Mouse (Mus musculus) R1 (cell line): ENCODE data around the gene Tmed8.
"Not testable (repeated sequence)": the region's sequence is repeated elsewhere in the genome, so short reads cannot be mapped to it uniquely, and the experiment has no call there.

Experiments used
- DNase-seq: peaks from one replicate; pipeline ENCODE4 v3.0.0-alpha.2; 2018; ENCODE audit warnings: low read depth, low spot score

Gene Tmed8

DNA sequence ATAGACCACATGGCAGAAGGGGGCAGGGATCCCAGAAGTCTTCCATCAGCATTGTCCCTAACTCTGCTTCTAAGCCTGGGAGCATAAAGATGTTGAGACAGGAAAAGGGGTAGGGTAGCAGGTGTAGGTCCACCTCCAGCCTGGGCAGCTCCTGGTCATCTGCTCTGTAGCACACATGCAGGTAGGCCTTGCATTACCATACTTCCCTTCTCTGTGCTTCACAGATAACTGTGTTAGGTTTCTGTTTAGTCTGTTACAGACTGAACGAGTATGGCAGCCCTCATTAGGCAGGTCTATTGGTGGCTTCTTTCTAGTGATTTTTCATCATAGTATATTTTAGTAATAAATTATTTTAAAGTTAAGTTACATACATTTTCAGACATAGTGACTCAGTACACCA lies 39.9 kb downstream of the Tmed8 start:
- no peak for DNase-seq

DNA sequence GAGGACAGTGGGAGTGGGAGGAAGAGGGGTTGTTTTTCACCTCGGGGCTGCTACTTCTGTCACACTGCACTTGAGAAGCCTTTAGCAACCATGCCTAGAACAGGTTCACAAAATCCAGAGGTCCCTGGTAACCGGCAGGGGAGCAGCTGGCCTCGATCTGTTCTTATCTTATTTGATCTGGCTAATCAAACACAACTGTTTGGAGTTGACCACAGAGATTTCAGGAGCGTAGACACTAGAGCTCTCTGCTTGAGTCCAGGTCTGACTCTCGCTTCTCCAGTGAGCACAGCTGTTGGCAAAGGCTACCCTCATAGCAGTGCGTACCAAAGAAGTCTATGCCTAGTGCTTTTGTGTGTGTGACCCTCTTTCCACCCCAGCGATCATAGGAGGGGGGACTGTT lies 42.2 kb downstream of the Tmed8 start:
- DNase-seq: no peak

- DNase-seq: peak; percentile 43
Observed at GRCm38 (mm10) chr12:87157361-87157760, 42.9 kb downstream of the Tmed8 start.

DNA sequence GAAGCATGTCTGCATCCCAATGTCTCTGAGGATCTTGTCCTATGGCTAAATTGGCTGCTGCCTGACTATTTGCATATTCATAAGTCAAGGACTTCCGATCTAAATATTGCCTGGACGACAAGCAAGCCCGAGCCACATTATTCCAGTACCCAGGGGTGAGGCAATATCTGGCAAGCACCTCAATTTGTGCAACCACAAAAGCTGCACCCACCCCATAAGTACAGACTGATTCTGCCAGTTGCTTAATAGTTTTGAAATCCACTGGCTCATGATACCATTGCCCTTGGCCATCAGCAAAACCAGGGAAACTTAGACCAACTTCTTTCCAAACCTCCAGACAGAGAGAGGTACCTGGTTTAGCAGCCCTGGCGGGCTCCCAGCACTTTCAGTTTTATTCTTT lies 45.8 kb downstream of the Tmed8 start:
- DNase-seq: not testable (repeated sequence)

DNA sequence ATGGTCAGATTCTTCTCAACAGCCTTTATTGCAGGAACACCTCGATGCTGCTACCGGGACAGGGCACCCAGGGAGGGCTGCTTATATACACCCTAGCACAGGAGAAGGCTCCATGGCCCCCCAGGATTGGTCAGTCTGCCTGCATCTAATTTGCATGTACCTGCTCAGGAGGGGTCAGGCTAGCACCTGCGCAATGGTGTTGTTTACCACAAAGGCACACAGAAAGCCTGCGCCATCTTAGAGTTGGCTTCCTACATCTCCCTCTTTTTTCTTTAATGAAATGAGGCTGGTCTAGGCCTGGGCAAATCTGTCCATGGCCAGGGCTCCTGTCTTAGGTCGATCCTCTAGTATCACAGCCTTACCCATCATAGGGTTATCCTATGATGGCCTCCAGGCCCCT lies 50.8 kb downstream of the Tmed8 start:
- DNase-seq: no peak

GRCm38 (mm10) chr12:87148136-87148535 lies 52.1 kb downstream of the Tmed8 start:
- no peak for DNase-seq

DNA sequence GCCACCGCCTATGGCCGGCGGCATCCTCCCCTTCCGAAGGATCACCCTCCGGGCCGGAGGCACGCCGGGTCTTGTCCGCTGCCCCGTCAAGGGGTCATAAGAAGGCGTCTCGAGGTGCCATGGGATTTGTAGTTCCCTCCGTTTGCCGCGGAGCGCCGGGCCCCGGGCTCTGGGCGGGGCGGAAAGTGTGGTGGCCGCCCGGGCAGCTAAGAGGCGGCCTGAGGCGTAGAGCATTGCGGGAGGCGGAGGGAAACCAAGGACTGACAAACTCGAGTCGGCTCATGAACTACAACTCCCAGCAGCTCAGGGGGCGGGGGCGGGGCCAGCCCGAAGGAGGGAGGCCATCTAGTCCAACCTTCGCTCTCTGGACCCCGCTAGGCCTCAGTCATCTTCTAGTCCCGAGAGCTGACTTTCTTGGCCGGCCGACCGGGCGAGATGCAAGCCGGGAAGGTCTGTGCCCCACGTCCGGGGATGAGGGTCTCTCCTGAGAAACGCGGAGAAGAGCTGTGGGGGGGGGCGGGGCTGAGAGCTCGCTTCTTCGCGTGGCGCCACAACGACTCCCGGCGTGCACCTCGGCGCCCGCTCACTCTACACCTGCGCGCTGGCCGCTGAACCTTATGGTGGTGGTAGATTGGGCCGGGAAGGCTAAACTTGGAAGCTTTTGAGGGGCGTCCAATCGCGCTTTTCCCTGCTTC lies 52.7 kb downstream of the Tmed8 start, which contains the start of gene Pomt2:
TSS of gene Pomt2 (minus strand) at position 574 of the 695 bp plus-strand sequence.
- peak; percentile 97 for DNase-seq

GRCm38 (mm10) chr12:87146966-87147365 lies 53.3 kb downstream of the Tmed8 start, which contains the start of gene Gstz1:
Gstz1 (plus strand) TSS chr12:87147165.
- peak; percentile 95 for DNase-seq

GRCm38 (mm10) chr12:87142156-87142555 lies 58.1 kb downstream of the Tmed8 start:
- no peak for DNase-seq

DNA sequence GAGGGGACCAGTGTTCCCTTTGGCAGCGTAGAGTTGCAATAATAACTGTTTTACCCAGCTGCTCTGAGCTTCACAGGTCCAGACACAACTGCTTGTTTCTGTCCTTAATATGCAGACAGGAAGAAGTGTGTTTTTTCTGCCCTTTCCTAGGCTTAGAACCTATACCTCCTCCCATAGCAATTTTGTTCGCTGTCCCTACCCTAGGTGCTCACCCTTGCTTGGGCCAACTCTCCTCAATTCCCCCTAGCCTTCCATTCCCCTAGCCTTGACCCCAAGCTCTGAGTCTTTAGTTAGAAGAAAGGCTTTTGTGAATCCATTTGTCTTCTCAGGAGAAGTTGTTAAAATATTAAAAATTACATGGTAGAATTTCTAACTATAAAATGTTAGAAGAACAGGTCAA lies 61.5 kb downstream of the Tmed8 start:
- no peak for DNase-seq

DNA sequence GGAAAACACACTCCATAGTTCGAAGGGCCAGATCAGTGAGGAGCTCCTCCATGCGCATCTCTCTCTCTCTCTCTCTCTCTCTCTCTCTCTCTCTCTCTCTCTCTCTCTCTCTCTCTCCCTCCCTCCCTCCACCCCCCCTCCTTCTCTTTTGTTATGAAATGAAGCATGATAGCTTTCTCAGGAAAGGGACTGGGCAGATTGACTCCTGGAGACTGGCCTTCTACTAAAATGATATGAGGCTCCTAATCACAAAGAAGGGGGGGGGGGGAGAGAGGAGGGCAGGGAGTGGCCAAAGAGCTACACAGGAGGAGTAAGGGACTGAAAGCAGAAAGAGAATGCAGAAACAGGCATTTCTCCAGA lies 61.9 kb downstream of the Tmed8 start:
- DNase-seq: no peak

- no peak for DNase-seq
Observed at GRCm38 (mm10) chr12:87137439-87138341, 62.6 kb downstream of the Tmed8 start.

- DNase-seq: no peak
Observed at GRCm38 (mm10) chr12:87132784-87133183, 67.5 kb downstream of the Tmed8 start.

DNA sequence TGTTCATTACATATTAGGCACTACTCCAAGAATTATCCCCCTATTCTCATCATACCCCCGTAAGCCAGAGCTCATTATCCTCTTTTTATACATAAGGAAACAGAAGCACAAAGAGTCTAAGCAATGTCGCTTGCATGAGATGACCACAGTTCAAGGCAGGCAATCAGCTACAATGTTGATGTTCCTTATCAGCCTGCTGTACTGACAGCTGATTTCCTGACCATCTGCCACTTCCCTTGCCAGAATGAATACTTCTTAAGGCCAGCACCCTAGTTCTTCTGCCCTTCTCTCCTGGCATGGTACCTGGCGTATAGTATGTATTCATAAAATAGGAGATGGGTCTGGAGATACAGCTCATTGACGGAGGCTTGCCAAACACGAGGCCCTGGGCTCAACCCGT lies 68.0 kb downstream of the Tmed8 start:
- DNase-seq: no peak

DNA sequence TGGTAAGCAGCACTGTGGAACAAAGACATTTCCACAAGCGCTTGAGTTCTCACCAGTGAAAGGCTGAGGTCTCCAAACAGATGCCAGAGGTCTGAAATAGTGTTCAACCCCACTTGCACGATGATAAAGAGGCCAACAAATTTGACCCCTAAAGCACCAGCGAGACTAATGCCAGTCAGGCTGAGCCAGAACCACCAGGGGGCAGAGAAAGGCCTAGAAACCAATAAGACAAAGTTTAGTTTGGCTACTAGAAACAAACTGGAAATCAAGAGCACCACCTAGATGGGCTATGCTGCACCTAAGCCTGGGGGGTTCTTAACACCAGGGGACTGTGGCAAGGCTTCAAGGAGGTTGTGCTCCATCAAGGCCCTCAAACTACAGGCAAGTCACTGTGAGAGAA lies 68.6 kb downstream of the Tmed8 start:
- peak; percentile 35 for DNase-seq

DNA sequence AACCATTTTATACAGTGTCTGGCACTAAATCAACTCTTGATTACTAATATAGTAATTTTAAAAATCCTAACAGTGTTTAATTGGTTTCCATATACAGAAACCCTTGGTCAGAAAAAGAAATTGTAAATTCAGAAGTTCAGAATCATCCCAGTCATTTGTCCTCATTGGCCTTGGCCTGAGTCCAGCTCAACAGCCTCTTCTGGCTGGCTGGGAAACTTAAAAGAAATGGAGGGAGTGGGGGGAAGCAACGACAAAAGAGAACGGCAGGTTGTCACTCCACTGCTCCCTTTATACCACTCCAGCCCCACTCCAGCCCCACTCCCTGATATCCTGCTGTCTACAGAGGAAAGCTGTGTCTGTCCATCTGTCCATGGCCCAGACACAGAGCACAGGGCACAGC lies 69.1 kb downstream of the Tmed8 start:
- no peak for DNase-seq

DNA sequence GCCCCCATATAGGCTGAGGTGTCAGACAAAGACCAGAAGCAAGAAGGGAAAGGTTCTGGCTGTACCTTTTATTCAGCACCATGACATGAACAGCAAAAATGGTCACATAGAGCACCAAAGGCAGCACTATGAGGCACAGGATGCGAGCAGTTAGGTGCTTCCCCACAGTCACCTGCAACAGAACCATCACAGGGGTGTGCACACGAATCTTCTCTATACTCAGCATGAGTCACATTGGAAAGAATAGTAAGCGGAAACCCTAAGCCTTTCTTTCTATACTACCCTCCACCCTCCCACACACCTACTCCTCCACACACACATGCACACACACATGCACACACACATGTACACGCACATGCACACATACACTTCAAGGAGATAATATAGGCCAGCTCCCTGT lies 70.0 kb downstream of the Tmed8 start:
- no peak for DNase-seq

DNA sequence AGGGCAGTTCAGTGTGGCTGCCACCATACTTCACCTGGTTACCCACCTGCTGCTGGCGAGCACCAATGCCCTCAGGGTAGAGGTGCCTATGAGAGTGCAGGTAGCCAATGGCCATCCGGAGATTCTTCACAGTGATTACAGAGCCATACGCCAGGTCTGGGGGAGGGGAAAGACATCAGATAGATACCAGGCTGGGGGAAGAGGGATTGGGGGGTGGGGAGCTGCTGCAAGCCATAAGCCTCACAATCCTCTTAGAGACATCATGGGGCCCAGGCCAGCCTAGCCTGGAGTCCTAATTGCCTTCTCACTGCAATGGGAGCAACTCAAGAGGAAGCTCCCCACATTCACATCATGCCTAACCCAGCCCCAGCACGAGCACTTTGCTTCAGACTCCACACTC lies 73.0 kb downstream of the Tmed8 start:
- no peak for DNase-seq

GRCm38 (mm10) chr12:87121918-87122589 lies 78.2 kb downstream of the Tmed8 start:
- DNase-seq: no peak
